Mouse (Mus musculus) neutrophil, adult 65 days (primary cell): ENCODE results near the gene Vmn2r80. TPM values are rescaled to one million over a fixed set of nuclear protein-coding genes. Genes with fewer than 3 reads are reported as not detected.

Source experiments
- total RNA-seq: library from RNA; stranded (reverse); gene quantifications from 2 replicates; pipeline ENCODE4 v1.2.4, GENCODE M21; 2023

Vmn2r80 gene
- not detected in 2 replicates for total RNA-seq

GRCm38 (mm10) chr10:79148469-79148868, at the start of gene Vmn2r80:
Gene Vmn2r80, plus strand, starts transcription at chr10:79148769.

Other genes with a start within 250 kb of the Vmn2r80 start
- not detected in 2 replicates for gene Olfr1354, start 235.6 kb upstream of the Vmn2r80 start, total RNA-seq
- not detected in 2 replicates for gene Olfr8, start 198.1 kb upstream of the Vmn2r80 start, total RNA-seq
- not detected in 2 replicates for gene Olfr1353, start 185.5 kb upstream of the Vmn2r80 start, total RNA-seq
- gene Olfr1352, start 167.7 kb upstream of the Vmn2r80 start, total RNA-seq = not detected in 2 replicates
- not detected in 2 replicates for gene Olfr1351, start 136.3 kb upstream of the Vmn2r80 start, total RNA-seq
- gene Olfr57, start 120.0 kb upstream of the Vmn2r80 start, total RNA-seq = not detected in 2 replicates
- 4.2 and 4.9 TPM in 2 replicates for gene 2610008E11Rik, start 51.2 kb upstream of the Vmn2r80 start, total RNA-seq
- not detected in 2 replicates for gene Vmn2r81, start 98.9 kb downstream of the Vmn2r80 start, total RNA-seq
- not detected in 2 replicates for gene Vmn2r82, start 207.8 kb downstream of the Vmn2r80 start, total RNA-seq